Mouse (Mus musculus) forebrain, embryonic 14.5 days (tissue): ENCODE results near the gene Ssh3. TPM values are rescaled to one million over a fixed set of nuclear protein-coding genes. Genes with fewer than 3 reads are reported as not detected.

Experiments
- ATAC-seq: fragments of 200-750 bp; cut with Nextera tagmentation; 2 replicates; pipeline ENCODE4 v1.8.0; 2017; ENCODE audit warnings: mild to moderate bottlenecking, moderate library complexity
- DNase-seq: peaks from one replicate; pipeline ENCODE4 v3.0.0-alpha.2; 2015; ENCODE audit warnings: low spot score
- H3K27ac ChIP-seq: fragments of 300-500 bp; sonication (generic); 2 replicates; pipeline ENCODE4 v1.5.1; 2014; ENCODE audit warnings: low read depth, mild to moderate bottlenecking, control low read depth, low read length, moderate library complexity
- H3K27me3 ChIP-seq: fragments of 300-500 bp; sonication (generic); replicated peaks from 2 replicates; pipeline ENCODE4 v1.6.1; 2014; ENCODE audit warnings: low read length, control low read depth, mixed read lengths; ENCODE audit not compliant: control insufficient read depth, insufficient read depth
- H3K36me3 ChIP-seq: fragments of 300-500 bp; sonication (generic); 2 replicates; pipeline ENCODE4 v1.6.1; 2014; ENCODE audit warnings: low read length, control low read depth; ENCODE audit not compliant: control insufficient read depth, insufficient read depth
- H3K4me1 ChIP-seq: fragments of 300-500 bp; sonication (generic); 2 replicates; pipeline ENCODE4 v1.6.1; 2014; ENCODE audit warnings: antibody characterized with exemption, low read length, control low read depth; ENCODE audit not compliant: control insufficient read depth, insufficient read depth
- H3K4me2 ChIP-seq: fragments of 300-500 bp; sonication (generic); 2 replicates; pipeline ENCODE4 v1.6.1; 2014; ENCODE audit warnings: mild to moderate bottlenecking, control low read depth, low read length
- H3K4me3 ChIP-seq: fragments of 300-500 bp; sonication (generic); 2 replicates; pipeline ENCODE4 v1.5.1; 2014; ENCODE audit warnings: low read depth, low read length, control low read depth
- H3K9ac ChIP-seq: fragments of 300-500 bp; sonication (generic); 2 replicates; pipeline ENCODE4 v1.6.1; 2014; ENCODE audit warnings: mild to moderate bottlenecking, low read length, control low read depth, moderate library complexity
- H3K9me3 ChIP-seq: fragments of 300-500 bp; sonication (generic); replicated peaks from 2 replicates; pipeline ENCODE4 v1.6.1; 2016; ENCODE audit warnings: low read length, control low read depth, mixed read lengths; ENCODE audit not compliant: control insufficient read depth
- WGBS: fragments of 180-500 bp; shearing (Covaris S2); extraction: QIAGEN DNeasy Blood & Tissue Kit; methylation state at CpG from one replicate; pipeline ENCODE4 v1.1.7; 2014; 5-methylcytosine and 5-hydroxymethylcytosine counted together
- polyA plus RNA-seq: library from polyadenylated mRNA; unstranded; fragments of >200 nt; fragmentation: Nextera tagmentation; extraction: Ambion mirVana; gene quantifications from 2 replicates; pipeline ENCODE4 v1.2.1, GENCODE M21; 2014

Gene Ssh3
- polyA plus RNA-seq, 1 experiment from 2014 or later: 4.0 TPM

DNA sequence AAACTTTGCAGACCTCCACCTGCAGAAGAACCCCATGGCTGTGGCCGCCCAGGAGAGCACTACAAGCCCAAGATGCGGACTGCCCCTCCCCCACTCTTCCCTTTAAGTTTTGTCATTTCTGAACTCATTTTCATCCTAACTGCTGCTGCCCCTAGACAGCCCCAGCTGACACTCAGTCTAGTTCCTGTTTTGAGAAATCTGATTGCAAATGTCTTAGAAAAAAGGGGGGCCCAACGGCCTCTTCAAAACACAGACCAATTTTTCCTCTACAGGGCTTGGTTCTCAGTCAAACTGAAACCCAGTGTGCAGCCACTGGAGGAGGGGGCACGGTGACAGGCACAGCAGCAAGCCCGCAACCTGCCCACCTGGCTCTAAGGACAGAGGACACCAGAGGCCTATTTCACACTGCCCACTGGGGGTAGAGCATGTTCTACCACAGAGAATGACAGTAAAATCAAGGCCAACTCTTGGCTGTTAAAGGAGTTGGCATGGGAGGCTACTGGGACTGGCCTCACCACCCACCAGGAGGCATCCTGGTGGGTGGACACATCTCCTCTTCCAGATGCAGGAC lies 35.4 kb upstream of the Ssh3 start:
- H3K4me2 ChIP-seq: peak overlapping the region; percentile 90
- no peak overlapping the region for H3K27ac ChIP-seq
- no peak for ATAC-seq
- no peaks in the 10 kb centered on the region for H3K27me3 ChIP-seq
- no peaks in the 10 kb centered on the region for H3K36me3 ChIP-seq
- 74% methylated on average over 5 of the region's 5 CpGs for WGBS
- DNase-seq: no peak
- peaks cover 40% of the 10 kb centered on the region for H3K4me1 ChIP-seq
- H3K4me3 ChIP-seq: peak overlapping the region; percentile 96
- H3K9me3 ChIP-seq: no peaks in the 10 kb centered on the region
- H3K9ac ChIP-seq: peak overlapping the region; percentile 97

DNA sequence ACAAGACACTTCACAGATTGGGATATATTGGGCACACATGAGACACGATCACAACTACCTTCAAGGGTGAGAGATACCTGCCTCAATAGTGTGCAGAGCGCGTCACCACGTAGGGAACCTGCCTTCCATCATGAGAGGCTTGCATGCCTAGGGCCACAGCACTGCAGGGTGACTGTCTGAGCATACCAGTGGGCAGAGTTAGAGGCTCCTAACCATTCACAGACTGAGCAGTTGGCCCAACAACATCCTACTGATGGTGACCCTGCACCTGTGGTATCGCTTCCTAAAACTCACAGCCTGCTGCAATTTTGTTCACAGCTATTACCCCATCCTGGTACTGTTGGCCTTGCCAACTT lies 34.6 kb upstream of the Ssh3 start:
- Histone ChIP-seq H3K9ac (no peak overlapping the region), H3K27me3 (no peaks in the 10 kb centered on the region), H3K4me2 (no peak overlapping the region; the same call in 1 of the 2 replicates), H3K9me3 (no peaks in the 10 kb centered on the region), H3K4me1 (peaks cover 40% of the 10 kb centered on the region), H3K36me3 (no peaks in the 10 kb centered on the region), H3K4me3 (no peak overlapping the region), H3K27ac (no peak overlapping the region)
- DNase-seq: no peak
- WGBS: 90% methylated on average over 5 of the region's 5 CpGs
- no peak for ATAC-seq

GRCm38 (mm10) chr19:4302936-4303639 lies 34.1 kb upstream of the Ssh3 start:
- Histone ChIP-seq H3K4me3 (no peak overlapping the region), H3K9me3 (no peaks in the 10 kb centered on the region), H3K27me3 (no peaks in the 10 kb centered on the region), H3K27ac (peak overlapping the region; percentile 44; the same call in 1 of the 2 replicates), H3K4me1 (peaks cover 40% of the 10 kb centered on the region), H3K4me2 (peak overlapping the region; percentile 0; the same call in 1 of the 2 replicates), H3K9ac (peak overlapping the region; percentile 13; the same call in 1 of the 2 replicates), H3K36me3 (no peaks in the 10 kb centered on the region)
- 65% methylated on average over 7 of the region's 7 CpGs for WGBS
- ATAC-seq (no peak), DNase-seq (peak; percentile 60)

- WGBS: 40% methylated on average over 21 of the region's 21 CpGs
- Histone ChIP-seq H3K9me3 (no peaks in the 10 kb centered on the region), H3K9ac (peak overlapping the region; percentile 3), H3K4me3 (no peak overlapping the region), H3K4me2 (peak overlapping the region; percentile 0), H3K27me3 (no peaks in the 10 kb centered on the region), H3K27ac (peak overlapping the region; percentile 44), H3K36me3 (no peaks in the 10 kb centered on the region), H3K4me1 (peaks cover 40% of the 10 kb centered on the region)
- DNase-seq (peak; percentile 40), ATAC-seq (no peak)
Measured at GRCm38 (mm10) chr19:4301735-4302651, 33.0 kb upstream of the Ssh3 start.

GRCm38 (mm10) chr19:4300852-4301734 lies 32.1 kb upstream of the Ssh3 start:
- 75% methylated on average over 11 of the region's 11 CpGs for WGBS
- peaks cover 40% of the 10 kb centered on the region for H3K4me1 ChIP-seq

GRCm38 (mm10) chr19:4300271-4300704 lies 31.3 kb upstream of the Ssh3 start:
- H3K4me3 ChIP-seq: no peak overlapping the region
- H3K4me2 ChIP-seq: no peak overlapping the region
- no peaks in the 10 kb centered on the region for H3K36me3 ChIP-seq
- WGBS: 61% methylated on average over 7 of the region's 7 CpGs
- no peaks in the 10 kb centered on the region for H3K27me3 ChIP-seq
- DNase-seq (no peak), ATAC-seq (no peak)
- H3K27ac ChIP-seq: no peak overlapping the region
- peaks cover 39% of the 10 kb centered on the region for H3K4me1 ChIP-seq
- H3K9me3 ChIP-seq: no peaks in the 10 kb centered on the region
- no peak overlapping the region for H3K9ac ChIP-seq

More at GRCm38 (mm10) chr19:4300852-4301734, 32.1 kb upstream of the Ssh3 start:
- H3K4me2 ChIP-seq: peak overlapping the region; percentile 0; the same call in 1 of the 2 replicates
- H3K27me3 ChIP-seq: no peaks in the 10 kb centered on the region
- no peaks in the 10 kb centered on the region for H3K36me3 ChIP-seq
- ATAC-seq (no peak), DNase-seq (no peak)
- no peaks in the 10 kb centered on the region for H3K9me3 ChIP-seq
- no peak overlapping the region for H3K9ac ChIP-seq
- H3K4me3 ChIP-seq: no peak overlapping the region
- no peak overlapping the region for H3K27ac ChIP-seq

GRCm38 (mm10) chr19:4299574-4300270 lies 30.7 kb upstream of the Ssh3 start:
- WGBS: 86% methylated on average over 6 of the region's 6 CpGs
- peaks cover 33% of the 10 kb centered on the region for H3K4me1 ChIP-seq

GRCm38 (mm10) chr19:4299126-4299525 lies 30.1 kb upstream of the Ssh3 start:
- no peak overlapping the region for H3K9ac ChIP-seq
- ATAC-seq: no peak
- H3K27me3 ChIP-seq: no peaks in the 10 kb centered on the region
- H3K27ac ChIP-seq: no peak overlapping the region
- DNase-seq: no peak
- peaks cover 27% of the 10 kb centered on the region for H3K4me1 ChIP-seq
- H3K4me3 ChIP-seq: no peak overlapping the region
- 92% methylated on average over 7 of the region's 7 CpGs for WGBS
- H3K9me3 ChIP-seq: no peaks in the 10 kb centered on the region
- no peak overlapping the region for H3K4me2 ChIP-seq
- no peaks in the 10 kb centered on the region for H3K36me3 ChIP-seq

More at GRCm38 (mm10) chr19:4299574-4300270, 30.7 kb upstream of the Ssh3 start:
- ATAC-seq (no peak), DNase-seq (no peak)
- Histone ChIP-seq H3K27me3 (no peaks in the 10 kb centered on the region), H3K27ac (no peak overlapping the region), H3K4me3 (no peak overlapping the region), H3K9ac (no peak overlapping the region), H3K36me3 (no peaks in the 10 kb centered on the region), H3K4me2 (no peak overlapping the region), H3K9me3 (no peaks in the 10 kb centered on the region)
